Mouse (Mus musculus) lung, adult 2 months (tissue): ENCODE results near the gene Hinfp. TPM values are rescaled to one million over a fixed set of nuclear protein-coding genes. Genes with fewer than 3 reads are reported as not detected.

Experiments
- DNase-seq: peaks from one replicate; pipeline ENCODE4 v3.0.0; 2022
- H3K4me1 ChIP-seq: fragments of 200-500 bp; 2 replicates; pipeline ENCODE4 v1.6.1; 2011; ENCODE audit warnings: low read length; ENCODE audit not compliant: control insufficient read depth, insufficient read depth
- H3K4me3 ChIP-seq: fragments of 200-500 bp; replicated peaks from 2 replicates; pipeline ENCODE3; 2011; ENCODE audit warnings: low read depth, mild to moderate bottlenecking, control low read depth, low read length; ENCODE audit errors: extremely low read depth
- CTCF ChIP-seq: fragments of 200-500 bp; IDR thresholded peaks from 2 replicates; pipeline ENCODE4 v1.5.1; 2011; ENCODE audit warnings: mild to moderate bottlenecking, low read length, control low read depth; ENCODE audit not compliant: insufficient read depth
- POLR2A ChIP-seq: fragments of 200-500 bp; IDR thresholded peaks from 2 replicates; pipeline ENCODE4 v1.6.1; 2011; ENCODE audit warnings: low read depth, mild to moderate bottlenecking, control low read depth, low read length, borderline replicate concordance; ENCODE audit errors: extremely low read depth
- WGBS: fragments of 180-500 bp; shearing (Covaris S2); methylation state at CpG from one replicate; pipeline ENCODE4 v1.1.7; 2018; 5-methylcytosine and 5-hydroxymethylcytosine counted together
- polyA plus RNA-seq: library from polyadenylated mRNA; depleted of rRNA; stranded (reverse); fragments of >200 nt; gene quantifications from 2 replicates; pipeline ENCODE4 v1.2.3, GENCODE M21; 2012

The Hinfp gene
- polyA plus RNA-seq, 1 experiment = 21.3 TPM

- 3% methylated on average over 28 of the region's 28 CpGs for WGBS
- Histone ChIP-seq H3K4me1 (peaks cover 7% of the 10 kb centered on the region), H3K4me3 (peak overlapping the region; percentile 68)
- no peak for TF ChIP-seq POLR2A
- peak; percentile 53 for TF ChIP-seq CTCF
- DNase-seq = peak; percentile 91
Measured at GRCm38 (mm10) chr9:44268027-44268360, 37.5 kb downstream of the Hinfp start.

- H3K4me3 ChIP-seq = peak overlapping the region; percentile 68
- WGBS = 6% methylated on average over 23 of the region's 23 CpGs
- 0 out of 2 replicates have a peak, but pooled peaks have one; percentile 15 for TF ChIP-seq CTCF
- peak; percentile 67; the same call in 1 of the 2 replicates for TF ChIP-seq POLR2A
- H3K4me1 ChIP-seq = peaks cover 7% of the 10 kb centered on the region
- peak; percentile 41 for DNase-seq
Measured at GRCm38 (mm10) chr9:44267319-44268026, 38.0 kb downstream of the Hinfp start.

- TF ChIP-seq CTCF = no peak
- no peak for TF ChIP-seq POLR2A
- H3K4me3 ChIP-seq = no peak overlapping the region
Measured at GRCm38 (mm10) chr9:44266478-44267226, 38.8 kb downstream of the Hinfp start.

GRCm38 (mm10) chr9:44261388-44261787 is 44.1 kb downstream of the Hinfp start:
- no peak overlapping the region for H3K4me3 ChIP-seq
- TF ChIP-seq POLR2A = no peak
- no peak for TF ChIP-seq CTCF
- DNase-seq = no peak
- WGBS = 87% methylated on average over 14 of the region's 14 CpGs
- no peaks in the 10 kb centered on the region for H3K4me1 ChIP-seq

More at GRCm38 (mm10) chr9:44266478-44267226, 38.8 kb downstream of the Hinfp start:
- H3K4me1 ChIP-seq = peaks cover 7% of the 10 kb centered on the region
- no peak for DNase-seq
- 59% methylated on average over 8 of the region's 8 CpGs for WGBS

GRCm38 (mm10) chr9:44259014-44259413 is 46.5 kb downstream of the Hinfp start:
- WGBS = 76% methylated on average over 10 of the region's 10 CpGs
- TF ChIP-seq CTCF = no peak
- Histone ChIP-seq H3K4me3 (no peak overlapping the region), H3K4me1 (no peaks in the 10 kb centered on the region)
- DNase-seq = no peak

- H3K4me3 ChIP-seq = no peak overlapping the region
- DNase-seq = no peak
- WGBS = 77% methylated on average over 8 of the region's 8 CpGs
- TF ChIP-seq CTCF = no peak
- no peak for TF ChIP-seq POLR2A
- H3K4me1 ChIP-seq = no peaks in the 10 kb centered on the region
Measured at GRCm38 (mm10) chr9:44256213-44256612, 49.3 kb downstream of the Hinfp start.

GRCm38 (mm10) chr9:44255136-44255521 is 50.3 kb downstream of the Hinfp start:
- Histone ChIP-seq H3K4me3 (no peak overlapping the region), H3K4me1 (no peaks in the 10 kb centered on the region)
- DNase-seq = no peak
- WGBS = 70% methylated on average over 6 of the region's 6 CpGs
- TF ChIP-seq CTCF (no peak), POLR2A (no peak)

- Histone ChIP-seq H3K4me1 (no peaks in the 10 kb centered on the region), H3K4me3 (no peak overlapping the region)
- WGBS = 33% methylated on average over 5 of the region's 5 CpGs
- no peak for DNase-seq
- TF ChIP-seq POLR2A = no peak
- TF ChIP-seq CTCF = no peak
Measured at GRCm38 (mm10) chr9:44254508-44255135, 50.8 kb downstream of the Hinfp start.

GRCm38 (mm10) chr9:44253441-44253840 is 52.0 kb downstream of the Hinfp start:
- no peak overlapping the region for H3K4me3 ChIP-seq
- DNase-seq = no peak
- TF ChIP-seq CTCF (no peak), POLR2A (no peak)
- WGBS = 85% methylated on average over 6 of the region's 6 CpGs
- no peaks in the 10 kb centered on the region for H3K4me1 ChIP-seq
